Mouse (Mus musculus) frontal cortex, adult (tissue): Measurements from ENCODE around the gene Sdr9c7.
"Not testable (repeated sequence)": the region's sequence is repeated elsewhere in the genome, so short reads cannot be mapped to it uniquely, and the experiment has no call there.

Experiments
- ATAC-seq: cut with Nextera tagmentation; 2 replicates; pipeline ENCODE4 v1.9.2; 2017; ENCODE audit warnings: mild to moderate bottlenecking, moderate library complexity, mixed read lengths; ENCODE audit not compliant: low TSS enrichment

Gene Sdr9c7

DNA sequence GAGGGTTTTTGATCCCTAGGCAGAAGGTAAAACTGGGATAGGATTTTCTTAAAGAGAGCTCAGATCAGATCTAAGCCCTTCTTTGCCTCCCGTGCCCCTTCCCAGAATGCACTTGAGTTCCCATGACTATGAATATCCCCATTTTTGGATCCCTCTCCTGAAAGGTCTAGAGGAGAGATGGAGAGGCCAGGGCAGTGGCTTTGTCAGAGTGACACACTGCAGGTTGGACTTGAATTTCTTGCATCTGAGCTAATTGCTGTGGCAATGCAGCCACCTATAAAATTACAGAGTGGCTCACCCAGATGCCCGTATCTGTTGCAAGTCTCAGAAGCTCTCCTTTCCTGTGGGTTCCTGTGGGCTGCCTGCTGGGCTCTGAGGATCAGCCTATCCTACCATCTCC is at the start of gene Sdr9c7:
Gene Sdr9c7 (plus strand): TSS at position 301 of the 400 bp plus-strand sequence.
- no peak for ATAC-seq

DNA sequence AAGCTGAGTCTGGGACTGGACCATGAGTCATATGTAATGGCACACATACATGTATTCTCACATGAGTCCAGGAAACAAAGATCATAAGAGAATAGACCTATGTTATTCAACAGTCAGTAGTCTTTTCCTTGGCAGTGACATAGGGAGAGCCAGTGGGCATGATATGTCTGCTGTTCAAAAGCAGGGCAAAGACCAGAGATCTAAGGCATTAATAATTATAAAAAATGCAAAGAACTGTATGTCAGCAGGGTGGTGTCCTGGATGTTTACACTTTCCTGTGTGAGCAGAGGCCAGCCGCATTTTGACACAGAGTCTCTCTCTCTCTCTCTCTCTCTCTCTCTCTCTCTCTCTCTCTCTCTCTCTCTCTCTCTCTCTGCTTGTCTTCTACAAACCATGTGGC is 48.7 kb upstream of the Sdr9c7 start, which contains the start of gene Rdh19:
Gene Rdh19 (plus strand): TSS at position 301 of the 400 bp plus-strand sequence.
- ATAC-seq = no peak

DNA sequence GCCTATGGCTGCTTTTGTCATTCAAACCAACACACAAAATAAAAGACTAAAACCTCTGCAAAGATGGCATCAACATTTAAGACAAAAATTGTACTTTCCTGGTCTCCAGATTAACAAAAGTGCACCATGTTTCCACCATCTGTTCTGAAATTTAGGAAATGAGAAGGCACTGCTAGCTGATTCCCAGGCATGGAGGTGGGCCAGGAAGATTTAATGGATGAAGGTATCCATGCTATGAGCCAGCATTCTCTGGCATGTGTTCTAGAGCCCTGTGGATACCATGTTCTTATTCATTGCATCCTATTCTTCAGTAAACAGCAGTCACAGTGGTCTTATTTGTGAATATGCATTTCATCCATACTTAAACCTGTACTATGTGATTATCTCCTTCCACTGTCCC is 41.9 kb upstream of the Sdr9c7 start:
- ATAC-seq = no peak

GRCm38 (mm10) chr10:127864931-127865330 is 33.4 kb upstream of the Sdr9c7 start:
- no peak for ATAC-seq

DNA sequence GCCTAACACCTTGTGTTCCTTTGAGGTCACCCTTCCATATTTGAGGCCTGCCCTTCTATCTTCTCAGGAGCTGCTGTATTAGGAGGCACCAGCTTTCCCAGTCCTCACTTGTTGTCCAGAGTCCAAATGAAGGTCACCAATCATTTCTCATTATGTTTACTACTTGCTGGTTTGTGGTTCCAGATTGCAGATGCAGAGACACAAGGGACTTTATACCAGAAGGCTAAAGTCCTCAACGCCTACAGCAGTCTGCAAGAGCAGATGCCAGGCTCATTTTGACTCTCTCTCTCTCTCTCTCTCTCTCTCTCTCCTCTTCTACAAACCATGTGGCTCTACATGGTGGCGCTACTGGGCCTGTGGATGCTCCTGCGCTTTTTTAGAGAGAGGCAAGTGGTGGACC is 32.1 kb upstream of the Sdr9c7 start, which contains the start of gene Rdh16f2:
Gene Rdh16f2 (plus strand): TSS at position 243 of the 400 bp plus-strand sequence.
- no peak for ATAC-seq

GRCm38 (mm10) chr10:127872484-127872883 is 25.8 kb upstream of the Sdr9c7 start:
- ATAC-seq = no peak

GRCm38 (mm10) chr10:127877681-127878080 is 20.6 kb upstream of the Sdr9c7 start:
- ATAC-seq = no peak

DNA sequence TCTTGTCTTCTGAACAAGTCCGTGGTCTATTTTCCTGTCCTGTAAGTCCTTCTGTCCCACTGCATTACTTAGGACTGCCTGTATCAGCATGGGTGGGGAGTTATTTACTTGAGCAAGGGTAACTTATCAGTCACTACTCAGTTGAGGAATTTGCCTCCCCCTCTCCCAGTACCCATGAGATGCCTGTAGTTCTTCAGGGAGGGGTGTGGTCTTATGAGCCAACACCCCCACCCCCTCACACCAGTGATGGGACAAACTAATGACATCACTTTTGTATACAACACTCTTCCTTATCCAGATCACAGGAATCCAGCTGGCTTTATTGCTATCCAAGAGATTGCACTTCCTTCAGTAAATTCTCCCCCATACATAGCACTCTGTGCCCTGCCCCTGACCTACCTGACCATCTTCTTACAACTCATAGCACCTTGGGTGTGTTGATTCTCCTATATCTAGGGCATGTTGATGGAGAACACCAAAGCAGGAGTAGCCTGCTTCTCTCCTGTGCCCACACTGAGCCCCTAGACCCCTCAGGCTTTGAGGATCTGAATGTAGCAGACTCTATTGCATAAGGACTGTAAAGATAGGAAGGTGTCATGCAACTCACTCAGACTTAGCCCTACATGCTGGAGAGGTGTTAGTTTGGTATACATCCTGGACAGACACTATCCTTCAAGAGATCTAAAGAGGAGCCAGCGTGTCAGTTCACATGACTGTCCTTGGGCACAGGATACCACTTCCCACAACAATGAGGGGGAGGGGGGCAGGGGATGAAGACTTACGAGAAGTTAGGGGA is 19.9 kb upstream of the Sdr9c7 start:
- ATAC-seq = no peak

DNA sequence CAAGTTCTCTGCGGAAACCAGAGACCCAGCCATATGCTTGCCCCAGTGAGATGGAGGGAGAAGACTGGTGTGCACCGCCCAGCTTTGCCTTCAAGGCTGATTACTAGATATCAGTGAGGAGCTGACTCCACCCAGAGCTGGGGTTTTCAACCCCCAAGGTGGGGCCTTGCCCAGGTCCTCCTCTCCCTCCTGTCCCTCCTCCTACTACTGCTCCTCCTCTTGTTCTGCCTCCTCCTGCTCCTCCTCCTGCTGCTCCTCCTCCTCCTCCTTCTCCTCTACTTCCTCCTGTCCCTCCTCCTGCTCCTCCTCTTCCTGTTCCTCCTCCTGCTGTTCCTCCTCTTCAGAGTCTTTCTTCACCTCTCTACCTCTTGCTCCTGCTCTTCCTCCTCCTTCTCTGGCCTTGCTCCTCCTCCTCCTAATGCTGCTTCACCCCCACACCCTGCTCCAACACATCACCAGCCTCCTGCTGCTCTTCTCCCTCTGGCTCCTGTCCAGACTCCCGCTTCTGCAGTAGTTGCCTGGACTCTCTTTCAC is 19.1 kb upstream of the Sdr9c7 start:
- ATAC-seq = no peak

DNA sequence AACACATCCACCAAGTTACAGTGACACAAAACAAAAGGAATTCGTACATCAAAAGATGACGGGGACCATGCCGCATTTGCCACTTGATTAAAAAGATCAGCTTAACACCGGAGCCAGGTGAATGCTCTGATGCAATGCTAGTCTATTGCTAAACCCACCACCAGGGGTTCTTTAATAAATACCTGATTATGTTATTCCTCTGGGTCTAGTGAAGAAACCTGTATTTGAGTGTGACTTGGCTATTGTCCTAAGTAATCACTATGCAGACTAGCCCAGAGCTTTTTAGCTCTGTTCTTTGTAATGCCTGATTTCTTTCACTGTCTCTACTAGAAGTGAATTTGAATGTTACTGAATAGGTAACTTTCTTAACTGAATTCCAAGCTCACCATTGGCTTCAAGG is 17.3 kb upstream of the Sdr9c7 start:
- ATAC-seq = no peak

GRCm38 (mm10) chr10:127886551-127886950 is 11.8 kb upstream of the Sdr9c7 start:
- ATAC-seq = no peak

GRCm38 (mm10) chr10:127886971-127887370 is 11.3 kb upstream of the Sdr9c7 start:
- ATAC-seq = no peak

DNA sequence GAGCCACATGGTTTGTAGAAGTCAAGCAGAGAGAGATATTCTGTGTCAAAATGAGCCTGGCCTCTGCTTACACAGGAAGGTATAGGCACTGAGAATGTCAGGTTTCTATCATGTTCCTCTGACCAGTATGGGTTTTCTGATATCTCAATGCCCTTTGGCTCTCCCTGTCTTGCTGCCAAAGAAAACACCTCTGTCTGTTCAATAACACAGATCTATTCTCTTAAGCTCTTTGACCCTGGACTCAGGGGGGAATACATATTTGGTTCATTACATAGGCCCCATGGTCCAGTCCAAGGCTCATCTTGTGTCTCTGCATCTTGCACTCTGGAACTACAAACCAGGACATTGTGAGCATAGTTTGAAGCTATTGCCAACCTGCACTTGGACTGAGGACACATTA is 9.7 kb upstream of the Sdr9c7 start, which contains the start of gene Rdh7:
Gene Rdh7 (minus strand): TSS at position 213 of the 400 bp plus-strand sequence.
- ATAC-seq = no peak

GRCm38 (mm10) chr10:127891481-127891880 is 6.8 kb upstream of the Sdr9c7 start:
- ATAC-seq = no peak

- ATAC-seq = not testable (repeated sequence)
Observed at GRCm38 (mm10) chr10:127893163-127894022, 4.9 kb upstream of the Sdr9c7 start.

GRCm38 (mm10) chr10:127896705-127897104 is 1.6 kb upstream of the Sdr9c7 start:
- ATAC-seq = no peak

- ATAC-seq = no peak
Observed at GRCm38 (mm10) chr10:127897506-127897905, 812 bp upstream of the Sdr9c7 start.

- no peak for ATAC-seq
Observed at GRCm38 (mm10) chr10:127899783-127900182, 1.5 kb downstream of the Sdr9c7 start.

- no peak for ATAC-seq
Observed at GRCm38 (mm10) chr10:127901751-127902150, 3.4 kb downstream of the Sdr9c7 start.

- ATAC-seq = peak; percentile 47; the same call in 1 of the 2 replicates
Observed at GRCm38 (mm10) chr10:127903116-127903515, 4.8 kb downstream of the Sdr9c7 start.

DNA sequence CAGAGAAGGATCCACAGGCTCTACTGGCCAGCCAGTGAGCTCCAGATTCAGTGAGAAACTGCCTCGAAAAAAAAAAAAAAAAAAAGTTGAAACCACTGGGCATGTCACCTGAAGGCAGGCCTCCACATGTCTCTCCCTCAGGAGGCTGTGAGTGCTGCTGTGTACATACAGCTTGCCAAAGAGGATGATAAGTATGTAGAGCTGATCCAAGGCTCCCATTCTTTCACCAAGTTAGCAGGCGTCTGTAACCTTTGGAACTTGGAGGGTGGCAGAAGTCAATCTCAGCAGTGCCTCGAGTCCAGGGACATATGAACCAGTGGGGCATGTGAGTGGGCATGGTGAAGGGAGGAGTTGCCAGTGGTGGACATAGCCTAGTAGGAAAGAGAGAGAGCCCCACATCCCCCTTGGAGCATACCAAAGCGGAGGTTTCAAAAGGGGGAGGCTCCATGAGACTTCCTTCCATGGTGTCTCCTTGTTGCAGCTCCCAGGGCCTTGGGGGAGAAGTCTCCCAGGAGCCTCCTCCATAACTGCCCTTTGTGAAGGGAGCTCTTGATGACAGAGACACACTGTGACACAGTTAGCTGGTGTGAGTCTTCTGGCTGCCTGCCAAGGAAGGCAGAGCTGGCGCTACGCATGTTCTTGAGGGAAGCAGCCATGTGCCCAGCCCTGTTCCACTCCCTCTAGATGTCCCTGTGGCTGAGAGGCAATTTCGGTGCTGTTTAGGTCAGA is 6.6 kb downstream of the Sdr9c7 start:
- peak; percentile 57 for ATAC-seq

DNA sequence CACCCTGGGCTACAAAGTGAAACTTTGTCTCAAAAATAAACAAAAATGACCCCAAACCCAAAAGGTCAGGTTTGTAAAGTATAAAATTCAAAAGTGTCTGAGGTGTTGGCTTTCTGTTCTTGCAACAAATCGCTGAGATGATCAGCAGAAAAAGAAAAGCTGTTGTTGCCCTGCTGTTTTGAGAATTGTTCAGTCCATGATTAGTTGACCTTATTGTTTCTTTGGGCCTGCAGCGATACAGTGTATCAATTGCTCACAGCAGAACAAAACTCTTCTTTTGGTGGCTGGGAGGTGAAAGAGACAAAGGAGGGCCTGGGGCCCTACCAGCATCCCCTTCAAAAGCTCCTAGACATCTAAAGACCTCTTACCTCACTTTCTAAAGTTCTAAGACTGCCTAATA is 7.8 kb downstream of the Sdr9c7 start:
- ATAC-seq = no peak
